Mouse (Mus musculus): ENCODE results near the gene Gm15093. TPM values are rescaled to one million over a fixed set of nuclear protein-coding genes. Genes with fewer than 3 reads are reported as not detected.
"Not testable (repeated sequence)": the region's sequence is repeated elsewhere in the genome, so short reads cannot be mapped to it uniquely, and the experiment has no call there.

Gene Gm15093
- not detected in 2 replicates for polyA plus RNA-seq (2015; fragmentation: Nextera tagmentation; extraction: Ambion mirVana)

DNA sequence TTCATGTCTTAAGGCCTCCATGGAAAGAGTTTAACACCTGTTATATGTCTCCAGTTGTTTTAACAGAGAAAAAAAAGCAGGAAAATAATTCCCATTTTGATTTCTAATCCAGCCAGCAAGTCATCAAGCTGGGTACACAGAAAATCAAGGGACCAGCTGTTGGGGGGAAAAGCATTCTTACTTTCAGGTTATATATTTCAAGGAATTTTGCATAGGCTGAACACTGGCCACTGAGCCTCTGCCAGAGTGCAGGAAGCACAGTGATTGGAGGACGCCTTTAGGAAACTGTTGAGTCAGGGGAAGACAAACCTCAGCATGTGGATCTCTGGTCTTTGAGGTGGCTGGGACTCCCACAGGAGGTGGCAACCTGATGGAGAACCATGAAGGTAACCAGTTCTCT lies at the start of gene Gm15093:
Gene Gm15093 (plus strand): TSS at position 301 of the 400 bp plus-strand sequence.
- H3K27ac ChIP-seq (ENCODE audit: low read length); H3K27me3 ChIP-seq (replicated peaks; ENCODE audit: control insufficient read depth, insufficient read depth, low read length); H3K9ac ChIP-seq (replicated peaks; ENCODE audit: low read depth, low read length); H3K4me1 ChIP-seq (replicated peaks; ENCODE audit: control insufficient read depth, insufficient read depth, low read length); ATAC-seq; H3K9me3 ChIP-seq (ENCODE audit: control insufficient read depth, low read length); H3K4me3 ChIP-seq (replicated peaks; ENCODE audit: low read length); H3K36me3 ChIP-seq (ENCODE audit: control insufficient read depth, insufficient read depth); H3K4me2 ChIP-seq (ENCODE audit: low read length): not testable (repeated sequence)
- WGBS = no CpG with 5 or more reads among the region's 1 CpGs

Other genes with a start within 250 kb of the Gm15093 start
- gene Ott, start 198.1 kb upstream of the Gm15093 start, polyA plus RNA-seq (2015; fragmentation: Nextera tagmentation; extraction: Ambion mirVana) = not detected in 2 replicates
- not detected in 2 replicates for gene Gm15085, start 175.2 kb downstream of the Gm15093 start, polyA plus RNA-seq (2015; fragmentation: Nextera tagmentation; extraction: Ambion mirVana)

Data from forebrain, embryonic 16.5 days (tissue).